In the genomic region with DNA sequence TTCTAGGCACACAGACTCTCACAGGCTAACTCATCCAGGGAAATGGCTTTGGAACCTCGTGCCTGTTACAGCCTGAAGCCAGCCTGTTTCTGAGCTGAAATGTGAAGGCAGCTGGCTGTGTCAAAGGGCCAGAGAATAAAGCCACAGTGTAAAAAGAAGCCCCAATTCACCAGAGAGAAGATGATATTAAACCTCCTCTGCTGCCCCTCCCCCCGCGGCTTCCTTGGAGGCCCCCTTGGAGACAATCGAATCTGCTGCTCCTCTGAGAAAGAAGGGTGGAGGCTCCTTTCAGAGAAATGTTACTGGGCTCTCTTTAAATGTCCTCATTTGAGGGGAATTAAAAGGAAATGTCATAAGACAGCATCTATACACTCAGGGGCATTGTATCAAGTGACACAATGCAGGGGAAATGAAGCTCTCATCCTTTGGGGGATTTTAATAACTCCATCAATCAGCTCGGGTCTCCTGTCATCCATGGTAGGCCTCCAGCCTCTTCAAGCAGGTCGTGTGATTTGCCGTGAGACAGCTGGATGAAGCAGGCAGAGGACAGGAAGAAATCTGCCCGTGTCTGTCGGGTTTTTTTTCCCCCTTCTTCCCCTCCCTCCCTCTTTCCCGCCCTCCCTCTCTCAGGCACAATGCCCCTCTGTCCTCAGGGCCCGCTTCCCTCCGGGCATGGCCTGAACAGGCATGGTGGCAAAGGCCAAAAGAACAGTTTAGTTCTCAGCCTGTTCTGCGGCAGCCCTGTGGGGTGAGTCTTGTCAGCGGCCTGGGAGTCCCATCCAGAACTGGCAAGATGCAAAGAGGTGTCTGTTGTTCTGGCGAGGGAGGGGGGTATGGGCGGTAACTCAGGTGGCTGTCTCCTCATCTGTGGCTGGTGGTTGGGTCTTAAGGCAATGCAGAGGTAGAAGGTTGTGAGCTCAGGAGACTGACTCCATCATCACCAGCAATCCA, we compare ENCODE assay signal across 8 mouse cellular contexts.
A peak's percentile ranks its signal among the peaks of the same experiment; 100 is the strongest.
DNase-seq lines count a peak whose midpoint lies in the region; ATAC-seq and TF ChIP-seq lines count a peak whose summit lies in the region.
"Had no signal": no experiment of that assay in that cellular context is flagged by ENCODE, and none has a peak within 500 bp of the region (broad histone marks: within the 10 kb centered on the region; RNA-seq: fewer than 3 reads in every experiment).

No protein-coding gene starts in this region.

- TF ChIP-seq POLR2A in lung, adult 2 months (IDR thresholded peaks at IDR 0.05; ENCODE audit: borderline replicate concordance, extremely low read depth, low read depth, low read length): no peak

- no peaks in the 10 kb centered on the region for H3K36me3 ChIP-seq in lung, embryonic 15.5 days
- no peaks in the 10 kb centered on the region for H3K36me3 ChIP-seq in hindbrain, embryonic 11.5 days (ENCODE audit: control insufficient read depth, insufficient read depth, low read length)
- H3K36me3 ChIP-seq: stomach, embryonic 15.5 days had no signal

- no peaks in the 10 kb centered on the region for H3K27me3 ChIP-seq in lung, embryonic 15.5 days
- H3K27me3 ChIP-seq in hindbrain, embryonic 11.5 days (ENCODE audit: control insufficient read depth, insufficient read depth, low read length): no peaks in the 10 kb centered on the region
- H3K27me3 ChIP-seq: stomach, embryonic 15.5 days had no signal

- H3K4me3 ChIP-seq in lung, embryonic 15.5 days: no peak overlapping the region
- no peak overlapping the region for H3K4me3 ChIP-seq in lung, adult 2 months (replicated peaks; ENCODE audit: extremely low read depth, low read depth, low read length)
- H3K4me3 ChIP-seq in hindbrain, embryonic 11.5 days (ENCODE audit: low read depth, low read length): no peak overlapping the region
- H3K4me3 ChIP-seq: stomach, embryonic 15.5 days had no signal

- DNase-seq in lung, adult 2 months: no peak
- DNase-seq in embryo, embryonic 9.5 days (ENCODE audit: extremely low spot score): peak; percentile 58
- DNase-seq in hindbrain, embryonic 11.5 days (ENCODE audit: low spot score): peak; percentile 74
- peak; percentile 55 for DNase-seq in neural tube, embryonic 10.5 days (ENCODE audit: extremely low spot score, low spot score)
- DNase-seq in cerebellum, postnatal 14 days: no peak

- peaks cover 26% of the 10 kb centered on the region for H3K4me1 ChIP-seq in lung, embryonic 15.5 days
- H3K4me1 ChIP-seq in lung, adult 2 months (ENCODE audit: control insufficient read depth, insufficient read depth, low read length): peaks cover 16% of the 10 kb centered on the region
- H3K4me1 ChIP-seq in hindbrain, embryonic 11.5 days (replicated peaks; ENCODE audit: control insufficient read depth, insufficient read depth, low read length): peaks cover 10% of the 10 kb centered on the region; the same call in 1 of the 2 replicates

- TF ChIP-seq CTCF in lung, adult 2 months (IDR thresholded peaks at IDR 0.05; ENCODE audit: insufficient read depth, low read length): no peak

- ATAC-seq in lung, embryonic 15.5 days (ENCODE audit: borderline replicate concordance, extremely low read depth, low FRiP score, low TSS enrichment): peak; percentile 25; the same call in 1 of the 2 replicates
- ATAC-seq in hindbrain, embryonic 11.5 days (ENCODE audit: low FRiP score): peak; percentile 77
- no peak for ATAC-seq in megakaryocyte, adult 5-6 weeks (ENCODE audit: poor library complexity, severe bottlenecking)

- no peak overlapping the region for H3K4me2 ChIP-seq in lung, embryonic 15.5 days
- H3K4me2 ChIP-seq in hindbrain, embryonic 11.5 days (replicated peaks; ENCODE audit: low read depth, low read length): no peak overlapping the region
- H3K4me2 ChIP-seq: stomach, embryonic 15.5 days had no signal

- H3K27ac ChIP-seq in lung, embryonic 15.5 days: peak overlapping the region; percentile 22; the same call in 1 of the 2 replicates
- H3K27ac ChIP-seq in hindbrain, embryonic 11.5 days (ENCODE audit: low read depth, low read length): peak overlapping the region; percentile 87

- H3K9ac ChIP-seq in lung, embryonic 15.5 days: no peak overlapping the region
- peak overlapping the region; percentile 27; the same call in 1 of the 2 replicates for H3K9ac ChIP-seq in hindbrain, embryonic 11.5 days (ENCODE audit: low read depth, low read length)
- H3K9ac ChIP-seq: stomach, embryonic 15.5 days had no signal

- WGBS in lung, embryonic 15.5 days: 25% methylated on average over 16 of the region's 16 CpGs
- 36% methylated on average over 16 of the region's 16 CpGs for WGBS in lung, adult 2 months
- 11% methylated on average over 16 of the region's 16 CpGs for WGBS in hindbrain, embryonic 11.5 days

- H3K9me3 ChIP-seq in lung, embryonic 15.5 days: no peaks in the 10 kb centered on the region
- H3K9me3 ChIP-seq in hindbrain, embryonic 11.5 days (ENCODE audit: control insufficient read depth, low read length): no peaks in the 10 kb centered on the region
- H3K9me3 ChIP-seq: stomach, embryonic 15.5 days had no signal

Comparison
In these comparisons a context has a peak if more than half of its experiments do, and no peak if none do; other contexts are left out.
1. DNase-seq: peak in embryo, embryonic 9.5 days (single experiment), hindbrain, embryonic 11.5 days (single experiment) and neural tube, embryonic 10.5 days (single experiment); none in lung, adult 2 months (single experiment) and cerebellum, postnatal 14 days (0 of 2).